24 mouse cellular contexts compared by ENCODE assay signal in genomic region chr5:93245280-93245679, GRCm38 (mm10).
"Had no signal": no experiment of that assay in that cellular context is flagged by ENCODE, and none has a peak within 500 bp of the region (broad histone marks: within the 10 kb centered on the region; RNA-seq: fewer than 3 reads in every experiment).

No protein-coding gene starts in this region.

- H3K36me3 ChIP-seq: heart, embryonic 10.5 days; heart, embryonic 12.5 days; intestine, embryonic 15.5 days; limb, embryonic 10.5 days; limb, embryonic 12.5 days; liver, embryonic 13.5 days; liver, embryonic 15.5 days had no signal

- H3K4me1 ChIP-seq: heart, embryonic 10.5 days; heart, embryonic 12.5 days; intestine, embryonic 15.5 days; limb, embryonic 12.5 days had no signal

- H3K27me3 ChIP-seq: heart, embryonic 12.5 days; intestine, embryonic 15.5 days; limb, embryonic 12.5 days; liver, embryonic 13.5 days; liver, embryonic 15.5 days had no signal

- H3K27ac ChIP-seq: gastrocnemius, adult 2 months; heart, embryonic 10.5 days; intestine, embryonic 15.5 days; left cerebral cortex, adult 2 months; limb, embryonic 10.5 days; limb, embryonic 12.5 days; liver, embryonic 13.5 days; liver, embryonic 15.5 days had no signal

- ATAC-seq: forebrain, embryonic 16.5 days; inflammation-experienced regulatory T-cells, adult 6 months; intestine, embryonic 15.5 days; intestine, postnatal 0 days had no signal

- H3K4me3 ChIP-seq: gastrocnemius, adult 2 months; heart, embryonic 10.5 days; heart, embryonic 12.5 days; intestine, embryonic 15.5 days; left cerebral cortex, adult 2 months; limb, embryonic 10.5 days; limb, embryonic 12.5 days; liver, embryonic 13.5 days; liver, embryonic 15.5 days had no signal

- H3K9ac ChIP-seq: heart, embryonic 12.5 days; intestine, embryonic 15.5 days; limb, embryonic 12.5 days; liver, embryonic 13.5 days; liver, embryonic 15.5 days had no signal

- H3K9me3 ChIP-seq: heart, embryonic 10.5 days; intestine, embryonic 15.5 days; limb, embryonic 10.5 days; limb, embryonic 12.5 days; liver, embryonic 13.5 days; liver, embryonic 15.5 days had no signal

- DNase-seq: gastrocnemius, adult 2 months; gastrocnemius, postnatal 10 days; gastrocnemius, postnatal 25 days; heart, postnatal 10 days; heart, postnatal 4 days; kidney, adult 18-20 months; kidney, adult 8-10 months; kidney, postnatal 10 days; kidney, postnatal 25 days; kidney, postnatal 4 days; layer of hippocampus, adult 9-11 months; liver; liver, embryonic 13.5 days had no signal

- H3K4me2 ChIP-seq: heart, embryonic 12.5 days; intestine, embryonic 15.5 days; limb, embryonic 12.5 days; liver, embryonic 11.5 days; liver, embryonic 13.5 days; liver, embryonic 15.5 days had no signal
